Mouse (Mus musculus) heart, postnatal 0 days (tissue): Measurements from ENCODE around the gene Cx3cr1.

Source experiments
- CTCF ChIP-seq: IDR thresholded peaks from 2 replicates; pipeline ENCODE4 v1.5.1; 2016; ENCODE audit warnings: antibody characterized with exemption, control low read depth, low read depth
- EP300 ChIP-seq: IDR thresholded peaks from 2 replicates; pipeline ENCODE4 v1.6.1; 2016; ENCODE audit warnings: antibody characterized with exemption, low read depth

GRCm38 (mm10) chr9:120037414-120037813, 32.3 kb downstream of the Cx3cr1 start:
- no peak for TF ChIP-seq CTCF
- no peak for TF ChIP-seq EP300
